Mouse (Mus musculus) midbrain, postnatal 0 days (tissue): Measurements from ENCODE around the gene Acr. TPM values are rescaled to one million over a fixed set of nuclear protein-coding genes. Genes with fewer than 3 reads are reported as not detected.
A peak's percentile ranks its signal among the peaks of the same experiment; 100 is the strongest.

Experiments used
- ATAC-seq: fragments of 200-750 bp; cut with Nextera tagmentation; 2 replicates; pipeline ENCODE4 v1.8.0; 2017; ENCODE audit warnings: moderate number of reproducible peaks, mild to moderate bottlenecking, moderate TSS enrichment, moderate library complexity; ENCODE audit not compliant: low FRiP score
- DNase-seq: peaks from one replicate; pipeline ENCODE4 v3.0.0-alpha.2; 2015; ENCODE audit warnings: low spot score
- H3K27ac ChIP-seq: fragments of 300-500 bp; sonication (generic); 2 replicates; pipeline ENCODE4 v1.5.1; 2014; ENCODE audit warnings: low read depth, mild to moderate bottlenecking, low read length, mixed read lengths
- H3K27me3 ChIP-seq: fragments of 300-500 bp; sonication (generic); 2 replicates; pipeline ENCODE4 v1.6.1; 2014; ENCODE audit warnings: low read length, control low read depth, mixed read lengths; ENCODE audit not compliant: insufficient read depth
- H3K36me3 ChIP-seq: fragments of 300-500 bp; sonication (generic); 2 replicates; pipeline ENCODE4 v1.6.1; 2014; ENCODE audit warnings: low read length, control low read depth, mixed read lengths; ENCODE audit not compliant: insufficient read depth
- H3K4me1 ChIP-seq: fragments of 300-500 bp; sonication (generic); 2 replicates; pipeline ENCODE4 v1.6.1; 2014; ENCODE audit warnings: mild to moderate bottlenecking, control low read depth, antibody characterized with exemption, low read length, mixed read lengths; ENCODE audit not compliant: insufficient read depth
- H3K4me2 ChIP-seq: fragments of 300-500 bp; sonication (generic); 2 replicates; pipeline ENCODE4 v1.6.1; 2014; ENCODE audit warnings: low read depth, mild to moderate bottlenecking, low read length, mixed read lengths; ENCODE audit not compliant: poor library complexity, severe bottlenecking
- H3K4me3 ChIP-seq: fragments of 300-500 bp; sonication (generic); 2 replicates; pipeline ENCODE4 v1.5.1; 2014; ENCODE audit warnings: low read depth, mild to moderate bottlenecking, low read length, moderate library complexity
- H3K9ac ChIP-seq: fragments of 300-500 bp; sonication (generic); replicated peaks from 2 replicates; pipeline ENCODE4 v1.6.1; 2014; ENCODE audit warnings: mild to moderate bottlenecking, low read length, moderate library complexity, mixed read lengths; ENCODE audit not compliant: poor library complexity, severe bottlenecking
- H3K9me3 ChIP-seq: fragments of 300-500 bp; sonication (generic); 2 replicates; pipeline ENCODE4 v1.6.1; 2016; ENCODE audit warnings: low read length, control low read depth
- CTCF ChIP-seq: IDR thresholded peaks from 2 replicates; pipeline ENCODE4 v1.5.1; 2016; ENCODE audit warnings: antibody characterized with exemption, mild to moderate bottlenecking
- WGBS: fragments of 180-500 bp; shearing (Covaris S2); extraction: QIAGEN DNeasy Blood & Tissue Kit; methylation state at CpG from one replicate; pipeline ENCODE4 v1.1.7; 2014; 5-methylcytosine and 5-hydroxymethylcytosine counted together
- polyA plus RNA-seq: library from polyadenylated mRNA; unstranded; fragments of >200 nt; fragmentation: Nextera tagmentation; extraction: Ambion mirVana; gene quantifications from 2 replicates; pipeline ENCODE4 v1.2.1, GENCODE M21; 2015
- total RNA-seq: library from RNA; depleted of rRNA; stranded (reverse); fragments of >200 nt; gene quantifications from 2 replicates; pipeline ENCODE4 v1.2.3, GENCODE M21; 2014

Acr gene
- total and polyA plus RNA-seq, 2 experiments from 2014 or later: 3.1 to 3.5 TPM

- Histone ChIP-seq H3K4me2 (peak overlapping the region; percentile 50), H3K4me3 (peak overlapping the region; percentile 46), H3K9me3 (no peaks in the 10 kb centered on the region), H3K36me3 (peaks cover 4% of the 10 kb centered on the region; the same call in 1 of the 2 replicates), H3K4me1 (peaks cover 15% of the 10 kb centered on the region; the same call in 1 of the 2 replicates), H3K27me3 (no peaks in the 10 kb centered on the region), H3K27ac (peak overlapping the region; percentile 86), H3K9ac (peak overlapping the region; percentile 65)
- WGBS: 60% methylated on average over 23 of the region's 23 CpGs
- ATAC-seq: peak; percentile 33
- no peak for TF ChIP-seq CTCF
- no peak for DNase-seq
Measured at GRCm38 (mm10) chr15:89532924-89533842, 34.9 kb upstream of the Acr start.

GRCm38 (mm10) chr15:89533843-89534207 is 34.3 kb upstream of the Acr start:
- Histone ChIP-seq H3K4me1 (peaks cover 15% of the 10 kb centered on the region; the same call in 1 of the 2 replicates), H3K9ac (peak overlapping the region; percentile 65), H3K36me3 (peaks cover 9% of the 10 kb centered on the region; the same call in 1 of the 2 replicates), H3K27me3 (no peaks in the 10 kb centered on the region), H3K4me2 (peak overlapping the region; percentile 50), H3K9me3 (no peaks in the 10 kb centered on the region), H3K27ac (no peak overlapping the region), H3K4me3 (peak overlapping the region; percentile 46)
- no peak for DNase-seq
- no peak for TF ChIP-seq CTCF
- 78% methylated on average over 10 of the region's 10 CpGs for WGBS
- no peak for ATAC-seq

- ATAC-seq (no peak), DNase-seq (no peak)
- 88% methylated on average over 7 of the region's 7 CpGs for WGBS
- no peak for TF ChIP-seq CTCF
- no peaks in the 10 kb centered on the region for H3K9me3 ChIP-seq
- H3K9ac ChIP-seq: no peak overlapping the region
- H3K27me3 ChIP-seq: no peaks in the 10 kb centered on the region
- H3K4me1 ChIP-seq: no peaks in the 10 kb centered on the region
- no peak overlapping the region for H3K4me3 ChIP-seq
- no peak overlapping the region for H3K4me2 ChIP-seq
- peaks cover 42% of the 10 kb centered on the region for H3K36me3 ChIP-seq
- H3K27ac ChIP-seq: no peak overlapping the region
Measured at GRCm38 (mm10) chr15:89544171-89544570, 24.0 kb upstream of the Acr start.

- peaks cover 48% of the 10 kb centered on the region for H3K36me3 ChIP-seq
- H3K27ac ChIP-seq: no peak overlapping the region
- H3K4me2 ChIP-seq: peak overlapping the region; percentile 20; the same call in 1 of the 2 replicates
- no peaks in the 10 kb centered on the region for H3K27me3 ChIP-seq
- no peak for ATAC-seq
- 55% methylated on average over 8 of the region's 8 CpGs for WGBS
- H3K9ac ChIP-seq: no peak overlapping the region
- no peaks in the 10 kb centered on the region for H3K9me3 ChIP-seq
- no peak for DNase-seq
- no peak overlapping the region for H3K4me3 ChIP-seq
- H3K4me1 ChIP-seq: no peaks in the 10 kb centered on the region
- no peak for TF ChIP-seq CTCF
Measured at GRCm38 (mm10) chr15:89547321-89547720, 20.8 kb upstream of the Acr start.

- Histone ChIP-seq H3K4me3 (no peak overlapping the region), H3K36me3 (peaks cover 47% of the 10 kb centered on the region), H3K4me1 (no peaks in the 10 kb centered on the region), H3K9me3 (no peaks in the 10 kb centered on the region), H3K27ac (no peak overlapping the region), H3K27me3 (no peaks in the 10 kb centered on the region), H3K4me2 (peak overlapping the region; percentile 20), H3K9ac (0 out of 2 replicates have a peak overlapping the region, but pooled peaks have one; percentile 19)
- WGBS: 27% methylated on average over 53 of the region's 58 CpGs
- peak; percentile 49 for TF ChIP-seq CTCF
- DNase-seq (peak; percentile 67), ATAC-seq (peak; percentile 64)
Measured at GRCm38 (mm10) chr15:89547824-89548601, 20.1 kb upstream of the Acr start.
